Mouse (Mus musculus) CH12.LX (cell line): ENCODE measurements around the gene Zfp184. TPM values are rescaled to one million over a fixed set of nuclear protein-coding genes. Genes with fewer than 3 reads are reported as not detected.

ENCODE experiments used
- DNase-seq: peaks from one replicate; pipeline ENCODE4 v3.0.0-alpha.2; 2013; ENCODE audit errors: extremely low read depth
- H3K27ac ChIP-seq: 2 replicates; pipeline ENCODE4 v1.5.1; 2012; ENCODE audit warnings: low read depth, mild to moderate bottlenecking, control low read depth, moderate library complexity; ENCODE audit not compliant: insufficient read depth
- H3K27me3 ChIP-seq: replicated peaks from 2 replicates; pipeline ENCODE3; 2012; ENCODE audit warnings: inconsistent platforms
- H3K36me3 ChIP-seq, 2 experiments: replicated peaks in 1 of 2; 2 replicates each; pipeline versions ENCODE3 to v1.6.1; 2012; ENCODE audit warnings: inconsistent platforms in 1 of 2, low read length in 1 of 2, mild to moderate bottlenecking in 1 of 2, mixed read lengths in 1 of 2, moderate library complexity in 1 of 2; ENCODE audit not compliant: control insufficient read depth in 1 of 2, insufficient read depth in 1 of 2
- H3K4me1 ChIP-seq, 2 experiments: 2 replicates each; pipeline ENCODE4 v1.6.1; 2012; ENCODE audit warnings: inconsistent platforms in 1 of 2, moderate library complexity in 1 of 2; ENCODE audit not compliant: insufficient read depth in 2 of 2, control insufficient read depth in 1 of 2
- H3K4me2 ChIP-seq: 2 replicates; pipeline ENCODE4 v1.6.1; 2012; ENCODE audit warnings: low read depth, mild to moderate bottlenecking, control low read depth; ENCODE audit not compliant: poor library complexity, insufficient read depth, severe bottlenecking
- H3K4me3 ChIP-seq, 3 experiments: fragments of 150-350 bp in 1 of 3; sonication (generic) in 1 of 3; replicated peaks in 1 of 3; 2 replicates each; pipeline versions ENCODE3 to v1.5.1; 2011 to 2012; ENCODE audit warnings: low read depth in 2 of 3, low read length in 2 of 3, mild to moderate bottlenecking in 2 of 3, moderate library complexity in 2 of 3, control low read depth in 1 of 3, improper control_type of control experiment in 1 of 3, inconsistent platforms in 1 of 3, mixed read lengths in 1 of 3; ENCODE audit not compliant: poor library complexity in 1 of 3
- H3K79me2 ChIP-seq: replicated peaks from 2 replicates; pipeline ENCODE4 v1.6.1; 2012; ENCODE audit warnings: mild to moderate bottlenecking, moderate library complexity; ENCODE audit not compliant: control insufficient read depth, poor library complexity, insufficient read depth, severe bottlenecking; ENCODE audit errors: extremely low read depth
- H3K9ac ChIP-seq: 2 replicates; pipeline ENCODE4 v1.6.1; 2012; ENCODE audit warnings: low read depth, mild to moderate bottlenecking, control low read depth, moderate library complexity; ENCODE audit not compliant: insufficient read depth
- H3K9me3 ChIP-seq: replicated peaks from 2 replicates; pipeline ENCODE3; 2012; ENCODE audit warnings: low read length, inconsistent platforms, mixed read lengths
- BHLHE40 ChIP-seq: IDR thresholded peaks from 2 replicates; pipeline ENCODE4 v1.6.1; 2011; ENCODE audit warnings: mild to moderate bottlenecking, low read depth, low read length, improper control_type of control experiment
- CTCF ChIP-seq, 2 experiments: IDR thresholded peaks in 1 of 2; conservative IDR thresholded peaks in 1 of 2; 2 replicates each; pipeline ENCODE4 v1.5.1; 2011 to 2012; ENCODE audit warnings: low read depth in 2 of 2, low read length in 2 of 2, improper control_type of control experiment in 1 of 2, inconsistent platforms in 1 of 2, mild to moderate bottlenecking in 1 of 2, moderate library complexity in 1 of 2
- E2F4 ChIP-seq: IDR thresholded peaks from 2 replicates; pipeline ENCODE4 v1.6.1; 2011; ENCODE audit warnings: low read depth, low read length, improper control_type of control experiment; ENCODE audit not compliant: insufficient replicate concordance
- ELF1 ChIP-seq: IDR thresholded peaks from 2 replicates; pipeline ENCODE4 v1.6.1; 2014; ENCODE audit warnings: low read depth, mild to moderate bottlenecking, inconsistent platforms, low read length, improper control_type of control experiment
- HCFC1 ChIP-seq: IDR thresholded peaks from 2 replicates; pipeline ENCODE4 v1.6.1; 2012; ENCODE audit warnings: low read depth, mild to moderate bottlenecking, inconsistent platforms, low read length, improper control_type of control experiment
- IRF4 ChIP-seq: IDR thresholded peaks from 2 replicates; pipeline ENCODE4 v1.6.1; 2014; ENCODE audit warnings: low read depth, mild to moderate bottlenecking, inconsistent platforms, low read length, improper control_type of control experiment
- JUN ChIP-seq: IDR thresholded peaks from 2 replicates; pipeline ENCODE4 v1.6.1; 2011; ENCODE audit warnings: low read depth, mild to moderate bottlenecking, low read length, improper control_type of control experiment, moderate library complexity; ENCODE audit not compliant: insufficient read depth
- JUND ChIP-seq: conservative IDR thresholded peaks from 2 replicates; pipeline ENCODE4 v1.6.1; 2011; ENCODE audit warnings: low read depth, low read length, improper control_type of control experiment
- KAT2A ChIP-seq: IDR thresholded peaks from 2 replicates; pipeline ENCODE4 v1.6.1; 2012; ENCODE audit warnings: low read length, improper control_type of control experiment, inconsistent platforms; ENCODE audit not compliant: insufficient replicate concordance
- MAFK ChIP-seq: IDR thresholded peaks from 2 replicates; pipeline ENCODE4 v1.6.1; 2011; ENCODE audit warnings: low read length, improper control_type of control experiment; ENCODE audit not compliant: insufficient replicate concordance
- MAX ChIP-seq: IDR thresholded peaks from 2 replicates; pipeline ENCODE4 v1.6.1; 2011; ENCODE audit warnings: low read length, improper control_type of control experiment
- MXI1 ChIP-seq: IDR thresholded peaks from 2 replicates; pipeline ENCODE4 v1.6.1; 2011; ENCODE audit warnings: mild to moderate bottlenecking, low read depth, low read length, improper control_type of control experiment
- MYC ChIP-seq: IDR thresholded peaks from 2 replicates; pipeline ENCODE4 v1.6.1; 2011; ENCODE audit warnings: low read depth, mild to moderate bottlenecking, improper control_type of control experiment, low read length
- NRF1 ChIP-seq: IDR thresholded peaks from 2 replicates; pipeline ENCODE4 v1.6.1; 2014; ENCODE audit warnings: low read depth, mild to moderate bottlenecking, inconsistent platforms, low read length, improper control_type of control experiment, moderate library complexity
- POLR2A ChIP-seq: IDR thresholded peaks from 2 replicates; pipeline ENCODE4 v1.6.1; 2011; ENCODE audit warnings: low read depth, mild to moderate bottlenecking, improper control_type of control experiment, low read length
- POLR2AphosphoS2 ChIP-seq: IDR thresholded peaks from 2 replicates; pipeline ENCODE4 v1.6.1; 2011; ENCODE audit warnings: low read depth, low read length, improper control_type of control experiment
- RAD21 ChIP-seq: IDR thresholded peaks from 2 replicates; pipeline ENCODE4 v1.6.1; 2011; ENCODE audit warnings: low read depth, mild to moderate bottlenecking, low read length, improper control_type of control experiment, moderate library complexity
- RCOR1 ChIP-seq: conservative IDR thresholded peaks from 2 replicates; pipeline ENCODE4 v1.6.1; 2012; ENCODE audit warnings: low read depth, mild to moderate bottlenecking, inconsistent platforms, low read length, improper control_type of control experiment
- SMC3 ChIP-seq: IDR thresholded peaks from 2 replicates; pipeline ENCODE4 v1.6.1; 2011; ENCODE audit warnings: low read depth, low read length, improper control_type of control experiment
- TBP ChIP-seq: conservative IDR thresholded peaks from 2 replicates; pipeline ENCODE4 v1.6.1; 2011; ENCODE audit warnings: low read depth, low read length, improper control_type of control experiment
- TCF12 ChIP-seq: IDR thresholded peaks from 2 replicates; pipeline ENCODE4 v1.6.1; 2014; ENCODE audit warnings: low read depth, mild to moderate bottlenecking, inconsistent platforms, low read length, improper control_type of control experiment
- UBTF ChIP-seq: IDR thresholded peaks from 2 replicates; pipeline ENCODE4 v1.6.1; 2012; ENCODE audit warnings: low read depth, mild to moderate bottlenecking, inconsistent platforms, low read length, improper control_type of control experiment, moderate library complexity
- USF2 ChIP-seq: conservative IDR thresholded peaks from 2 replicates; pipeline ENCODE4 v1.6.1; 2011; ENCODE audit warnings: low read depth, low read length, improper control_type of control experiment
- ZC3H11A ChIP-seq: IDR thresholded peaks from 2 replicates; pipeline ENCODE4 v1.6.1; 2012; ENCODE audit warnings: low read depth, mild to moderate bottlenecking, inconsistent platforms, low read length, improper control_type of control experiment
- ZMIZ1 ChIP-seq: IDR thresholded peaks from 2 replicates; pipeline ENCODE4 v1.6.1; 2012; ENCODE audit warnings: low read depth, mild to moderate bottlenecking, inconsistent platforms, low read length, improper control_type of control experiment
- ZNF384 ChIP-seq: IDR thresholded peaks from 2 replicates; pipeline ENCODE4 v1.6.1; 2012; ENCODE audit warnings: low read depth, low read length, improper control_type of control experiment, inconsistent platforms
- dilution Hi-C: fragments of 300-500 bp; cut with MboI; formaldehyde crosslinking; loops from 2 replicates; pipeline ENCODE4 v1.14.3; 2020; ENCODE audit warnings: low sequenced_read_pairs; ENCODE audit not compliant: extremely low pct_unique_long_range_greater_than_20kb, extremely low pct_ligation_motif_present
- in situ Hi-C: fragments of 300-500 bp; cut with MboI; formaldehyde crosslinking; loops from 3 replicates; pipeline ENCODE4 v1.14.3; 2019; ENCODE audit warnings: low sequenced_read_pairs, low pct_ligation_motif_present, low pct_unique_long_range_greater_than_20kb, mixed read lengths
- polyA plus RNA-seq: library from polyadenylated mRNA; unstranded; fragments of >175 nt; gene quantifications from 2 replicates; pipeline ENCODE4 v1.2.1, GENCODE M21; 2012; ENCODE audit warnings: low read depth; ENCODE audit not compliant: insufficient read length
- total RNA-seq, 2 experiments: library from RNA; depleted of rRNA; stranded (reverse); fragments of 300-350 nt in 1 of 2; fragments of >200 nt in 1 of 2; gene quantifications; 2 replicates each; pipeline ENCODE4 v1.2.3; 2012 to 2014

Gene Zfp184
- total and polyA plus RNA-seq, 3 experiments = 0.79 to 3.1 (median 2.0) TPM

- H3K4me3 ChIP-seq = peak overlapping the region; percentile 49 to 69 (median 62)
- peak overlapping the region; percentile 96 for H3K4me2 ChIP-seq
- peaks cover 0 to 15% of the 10 kb centered on the region in 2 experiments; a peak in 2 of 4 replicates for H3K4me1 ChIP-seq
- H3K79me2 ChIP-seq = no peaks in the 10 kb centered on the region
- H3K27ac ChIP-seq = no peak overlapping the region
- dilution Hi-C loops = no loop called here
- no peak for TF ChIP-seq IRF4
- no peak for TF ChIP-seq HCFC1
- no peak for TF ChIP-seq SMC3
- peak; percentile 67; the same call in 1 of the 2 replicates for TF ChIP-seq NRF1
- no peak for TF ChIP-seq TCF12
- TF ChIP-seq JUND = 0 out of 2 replicates have a peak, but pooled peaks have one; percentile 12
- peak; percentile 86; the same call in 1 of the 2 replicates for TF ChIP-seq E2F4
- TF ChIP-seq TBP = peak; percentile 100
- TF ChIP-seq POLR2AphosphoS2 = no peak
- TF ChIP-seq MXI1 = no peak
- no peak for TF ChIP-seq ZC3H11A
- TF ChIP-seq USF2 = no peak
- no peak for TF ChIP-seq ZMIZ1
- TF ChIP-seq MYC = no peak
- peak; percentile 97 for TF ChIP-seq MAFK
- TF ChIP-seq JUN = no peak
- TF ChIP-seq ZNF384 = no peak
- peak; percentile 70; the same call in 1 of the 2 replicates for TF ChIP-seq KAT2A
- no peak for TF ChIP-seq CTCF (conservative IDR thresholded peaks at IDR 0.05 in 1 of 2, IDR thresholded peaks at IDR 0.05 in 1 of 2; ENCODE audit: low read depth in 2 of 2, low read length in 2 of 2)
- TF ChIP-seq RCOR1 = no peak
- TF ChIP-seq ELF1 = peak; percentile 95
- TF ChIP-seq UBTF = no peak
- no peak for TF ChIP-seq POLR2A
- peaks cover 10% of the 10 kb centered on the region for H3K27me3 ChIP-seq
- in situ Hi-C loops = no loop called here
- H3K36me3 ChIP-seq = no peaks in the 10 kb centered on the region
- peak overlapping the region; percentile 19; the same call in 1 of the 2 replicates for H3K9ac ChIP-seq
- DNase-seq = peak; percentile 96
- H3K9me3 ChIP-seq = no peaks in the 10 kb centered on the region
These were observed 27.9 kb upstream of the Zfp184 start for GRCm38 (mm10) chr13:21917040-21917439.

- Histone ChIP-seq H3K4me3 (peak overlapping the region; percentile 49 to 69 (median 62)), H3K36me3 (no peaks in the 10 kb centered on the region), H3K9ac (peak overlapping the region; percentile 19; the same call in 1 of the 2 replicates), H3K27ac (no peak overlapping the region), H3K27me3 (peaks cover 7% of the 10 kb centered on the region), H3K4me2 (peak overlapping the region; percentile 96), H3K79me2 (no peaks in the 10 kb centered on the region), H3K9me3 (no peaks in the 10 kb centered on the region), H3K4me1 (peaks cover 0 to 15% of the 10 kb centered on the region in 2 experiments; a peak in 2 of 4 replicates)
- in situ Hi-C loops = no loop called here
- TF ChIP-seq MAX (no peak), RAD21 (no peak), ZC3H11A (no peak), BHLHE40 (0 out of 2 replicates have a peak, but pooled peaks have one; percentile 17)
- dilution Hi-C loops = no loop called here
- no peak for DNase-seq
These were observed 27.4 kb upstream of the Zfp184 start for GRCm38 (mm10) chr13:21917480-21917879.
